Mouse (Mus musculus): ENCODE results near the gene Eif3f.

Eif3f gene

GRCm38 (mm10) chr7:108966742-108967362, 32.6 kb downstream of the Eif3f start:
- DNase-seq (ENCODE audit: low read depth, low spot score): no peak

GRCm38 (mm10) chr7:108968201-108968600, 34.0 kb downstream of the Eif3f start:
- no peak for DNase-seq (ENCODE audit: low read depth, low spot score)

GRCm38 (mm10) chr7:108972273-108972672, 38.1 kb downstream of the Eif3f start:
- peak; percentile 54 for DNase-seq (ENCODE audit: low read depth, low spot score)

GRCm38 (mm10) chr7:108985934-108986708, 51.9 kb downstream of the Eif3f start:
- DNase-seq (ENCODE audit: low read depth, low spot score): no peak

GRCm38 (mm10) chr7:108991207-108991606, 57.0 kb downstream of the Eif3f start:
- DNase-seq (ENCODE audit: low read depth, low spot score): no peak
